Mouse (Mus musculus) central nervous system, embryonic 14 days (tissue): ENCODE results near the gene Gm3676. TPM values are rescaled to one million over a fixed set of nuclear protein-coding genes. Genes with fewer than 3 reads are reported as not detected.

Experiments used
- polyA plus RNA-seq: library from polyadenylated mRNA; depleted of rRNA; stranded (reverse); fragments of >200 nt; gene quantifications from 2 replicates; pipeline ENCODE4 v1.2.3, GENCODE M21; 2012; rRNA removed

Gene Gm3676
- polyA plus RNA-seq = not detected in 2 replicates

DNA sequence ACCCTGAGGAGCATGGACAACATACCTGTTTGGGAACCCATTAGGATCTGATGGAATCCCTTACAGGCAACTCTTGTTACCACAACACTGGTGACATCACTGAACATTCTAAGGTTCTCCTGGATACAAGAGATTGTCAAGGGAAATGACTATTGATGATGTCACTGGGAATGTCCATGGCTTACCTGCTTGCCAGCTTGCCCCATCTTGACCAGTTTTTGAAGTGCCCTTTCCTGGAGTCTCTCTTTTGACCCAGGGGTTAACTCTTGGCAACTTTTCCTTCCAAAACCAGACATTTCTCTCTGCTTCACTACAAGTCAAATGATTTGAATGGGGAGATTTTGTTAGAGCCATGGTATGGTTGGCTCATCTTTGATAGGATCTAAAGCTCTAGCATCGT is at the start of gene Gm3676:
Gene Gm3676, minus strand, starts transcription at position 101 of the 400 bp plus-strand sequence.

DNA sequence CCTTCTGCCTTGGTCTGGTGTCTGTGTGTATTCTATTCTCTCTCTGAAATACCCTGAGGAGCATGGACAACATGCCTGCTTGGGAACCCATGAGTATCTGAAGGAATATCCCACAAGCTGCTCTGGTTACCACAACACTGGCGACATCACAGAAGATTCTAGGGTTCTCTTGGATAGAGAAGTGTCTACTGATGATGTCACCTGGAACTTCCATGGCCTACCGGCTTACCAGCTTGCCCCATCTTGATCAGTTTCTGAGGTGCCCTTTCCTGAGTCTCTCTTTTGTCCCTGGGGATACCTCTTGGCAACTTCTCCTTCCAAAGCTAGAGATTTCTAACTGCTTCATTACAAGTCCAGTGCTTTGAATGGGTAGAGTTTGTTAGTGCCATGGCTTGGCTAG is 21.8 kb downstream of the Gm3676 start, which contains the start of gene Gm3072:
Gene Gm3072, minus strand, starts transcription at position 101 of the 400 bp plus-strand sequence.

Other genes starting within 250 kb of the Gm3676 start
- not detected in 2 replicates for gene Gm6482, start 238.2 kb downstream of the Gm3676 start, polyA plus RNA-seq
- not detected in 2 replicates for gene Gm7954, start 193.0 kb downstream of the Gm3676 start, polyA plus RNA-seq
- not detected in 2 replicates for gene Gm3486, start 157.0 kb downstream of the Gm3676 start, polyA plus RNA-seq
- not detected in 2 replicates for gene Gm7970, start 90.9 kb downstream of the Gm3676 start, polyA plus RNA-seq
- gene 1700049E17Rik2, start 73.3 kb downstream of the Gm3676 start, polyA plus RNA-seq = not detected in 2 replicates
- gene Gm3072, start 21.9 kb downstream of the Gm3676 start, polyA plus RNA-seq = not detected in 2 replicates
- not detected in 2 replicates for gene Gm8068, start 55.4 kb upstream of the Gm3676 start, polyA plus RNA-seq
- not detected in 2 replicates for gene Gm7929, start 104.1 kb upstream of the Gm3676 start, polyA plus RNA-seq
- gene Gm47189, start 126.0 kb upstream of the Gm3676 start, polyA plus RNA-seq = not detected in 2 replicates